Mouse (Mus musculus) adrenal gland, postnatal 25 days (tissue): ENCODE measurements around the gene Samd14. TPM values are rescaled to one million over a fixed set of nuclear protein-coding genes. Genes with fewer than 3 reads are reported as not detected.

Source experiments
- DNase-seq: peaks from one replicate; pipeline ENCODE4 v3.0.0; 2021; ENCODE audit warnings: mixed read lengths
- total RNA-seq: library from RNA; stranded (reverse); gene quantifications from 2 replicates; pipeline ENCODE4 v1.2.3, GENCODE M21; 2021

Samd14 gene
- total RNA-seq, 1 experiment from 2014 or later, result 4.4 TPM

GRCm38 (mm10) chr11:94990102-94990748 lies 19.5 kb upstream of the Samd14 start:
- no peak for DNase-seq

GRCm38 (mm10) chr11:94990749-94991577 lies 18.7 kb upstream of the Samd14 start, which contains the start of gene Ppp1r9b:
Gene Ppp1r9b, plus strand, starts transcription at chr11:94991035.
- DNase-seq, result peak; percentile 94

GRCm38 (mm10) chr11:94991641-94992479 lies 17.8 kb upstream of the Samd14 start:
- peak; percentile 69 for DNase-seq

GRCm38 (mm10) chr11:94992480-94992753 lies 17.3 kb upstream of the Samd14 start:
- DNase-seq, result peak; percentile 60

- peak; percentile 65 for DNase-seq
Measured at GRCm38 (mm10) chr11:94992754-94993606, 16.7 kb upstream of the Samd14 start.

GRCm38 (mm10) chr11:94994208-94994814 lies 15.4 kb upstream of the Samd14 start:
- peak; percentile 35 for DNase-seq

- DNase-seq, result no peak
Measured at GRCm38 (mm10) chr11:94994947-94995772, 14.5 kb upstream of the Samd14 start.

- no peak for DNase-seq
Measured at GRCm38 (mm10) chr11:94996101-94996500, 13.6 kb upstream of the Samd14 start.

- no peak for DNase-seq
Measured at GRCm38 (mm10) chr11:94996984-94997383, 12.7 kb upstream of the Samd14 start.

- no peak for DNase-seq
Measured at GRCm38 (mm10) chr11:94997596-94997995, 12.1 kb upstream of the Samd14 start.

GRCm38 (mm10) chr11:94998041-94998531 lies 11.6 kb upstream of the Samd14 start:
- DNase-seq, result no peak

- no peak for DNase-seq
Measured at GRCm38 (mm10) chr11:95000128-95000527, 9.6 kb upstream of the Samd14 start.

- DNase-seq, result peak; percentile 51
Measured at GRCm38 (mm10) chr11:95000548-95000947, 9.1 kb upstream of the Samd14 start.

- DNase-seq, result peak; percentile 75
Measured at GRCm38 (mm10) chr11:95001058-95001457, 8.6 kb upstream of the Samd14 start.

GRCm38 (mm10) chr11:95001584-95002347 lies 7.9 kb upstream of the Samd14 start:
- no peak for DNase-seq

- DNase-seq, result no peak
Measured at GRCm38 (mm10) chr11:95002705-95003104, 7.0 kb upstream of the Samd14 start.

- no peak for DNase-seq
Measured at GRCm38 (mm10) chr11:95004136-95004936, 5.3 kb upstream of the Samd14 start.

GRCm38 (mm10) chr11:95004937-95005198 lies 4.8 kb upstream of the Samd14 start:
- DNase-seq, result no peak

GRCm38 (mm10) chr11:95006038-95006437 lies 3.6 kb upstream of the Samd14 start:
- no peak for DNase-seq
